Mouse (Mus musculus) megakaryocyte, embryonic 14.5 days (primary cell): Measurements from ENCODE around the gene Usf1.

Experiments
- FLI1 ChIP-seq: IDR thresholded peaks from 2 replicates; pipeline ENCODE4 v1.6.1; 2012; ENCODE audit warnings: low read length, inconsistent platforms, mixed read lengths
- GATA1 ChIP-seq: IDR thresholded peaks from 3 replicates; pipeline ENCODE4 v1.6.1; 2012; ENCODE audit warnings: mixed read lengths, low read length, inconsistent platforms, borderline replicate concordance

DNA sequence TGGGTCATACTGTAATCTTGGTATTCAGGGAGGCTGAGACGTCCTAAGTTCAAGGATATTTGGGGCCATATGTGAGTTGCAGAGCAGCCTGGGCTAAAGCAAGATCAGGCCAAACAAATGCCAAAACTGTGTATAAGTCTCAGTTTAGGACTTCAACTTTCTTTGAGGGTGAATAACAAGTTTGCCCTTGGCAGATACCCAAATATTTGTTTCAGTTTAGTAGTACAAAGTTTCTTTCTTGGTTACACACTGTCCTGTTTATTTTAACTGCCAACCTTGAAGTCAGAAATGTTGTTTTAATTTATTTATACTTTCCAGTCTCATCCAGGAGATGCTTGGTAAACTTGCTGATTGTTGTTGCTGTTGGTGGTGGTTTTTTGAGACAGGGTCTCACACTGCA lies 24.9 kb downstream of the Usf1 start:
- TF ChIP-seq FLI1 (no peak), GATA1 (no peak)
